Mouse (Mus musculus): ENCODE data around the gene Depdc1b.

GRCm38 (mm10) chr13:108316487-108316903 is 363 bp downstream of the Depdc1b start:
- TF ChIP-seq CTCF (conservative IDR thresholded peaks at IDR 0.05; ENCODE audit: insufficient read depth, insufficient read length, low read depth, low read length) (no peak), POLR2A (IDR thresholded peaks at IDR 0.05; ENCODE audit: low read depth, low read length) (no peak)
